Mouse (Mus musculus): ENCODE measurements around the gene Sh3bgrl3. TPM values are rescaled to one million over a fixed set of nuclear protein-coding genes. Genes with fewer than 3 reads are reported as not detected.

Sh3bgrl3 gene
- polyA plus RNA-seq, 1 experiment from 2014 or later = 420 TPM

GRCm38 (mm10) chr4:134106105-134106504 lies 22.5 kb downstream of the Sh3bgrl3 start:
- H3K4me3 ChIP-seq = no peak overlapping the region
- H3K9ac ChIP-seq = no peak overlapping the region
- H3K27ac ChIP-seq = no peak overlapping the region
- ATAC-seq (ENCODE audit: insufficient number of reproducible peaks, insufficient read depth, low FRiP score, low TSS enrichment, low read depth) = no peak
- no peaks in the 10 kb centered on the region for H3K9me3 ChIP-seq
- H3K36me3 ChIP-seq = no peaks in the 10 kb centered on the region
- H3K4me1 ChIP-seq = no peaks in the 10 kb centered on the region
- no peaks in the 10 kb centered on the region for H3K27me3 ChIP-seq
- WGBS = 75% methylated on average over 7 of the region's 7 CpGs
- no peak overlapping the region for H3K4me2 ChIP-seq

- ATAC-seq (ENCODE audit: insufficient number of reproducible peaks, insufficient read depth, low FRiP score, low TSS enrichment, low read depth) = no peak; the same call in 1 of the 2 replicates
- H3K9ac ChIP-seq = peak overlapping the region; percentile 77
- H3K4me1 ChIP-seq = no peaks in the 10 kb centered on the region
- H3K36me3 ChIP-seq = no peaks in the 10 kb centered on the region
- peak overlapping the region; percentile 70 for H3K4me2 ChIP-seq
- H3K9me3 ChIP-seq = no peaks in the 10 kb centered on the region
- H3K4me3 ChIP-seq = peak overlapping the region; percentile 70
- no peaks in the 10 kb centered on the region for H3K27me3 ChIP-seq
- WGBS = 2% methylated on average over 21 of the region's 21 CpGs
- H3K27ac ChIP-seq = no peak overlapping the region
These were observed 25.9 kb downstream of the Sh3bgrl3 start for GRCm38 (mm10) chr4:134102742-134103119.

GRCm38 (mm10) chr4:134101979-134102741 lies 26.4 kb downstream of the Sh3bgrl3 start, which contains the start of gene Ubxn11:
Gene Ubxn11, plus strand, starts transcription at chr4:134102570.
- Histone ChIP-seq H3K36me3 (no peaks in the 10 kb centered on the region), H3K4me1 (no peaks in the 10 kb centered on the region), H3K27ac (no peak within 1 kb of the TSS), H3K4me2 (peak within 1 kb of the TSS; percentile 70), H3K9ac (peak within 1 kb of the TSS; percentile 77), H3K27me3 (no peaks in the 10 kb centered on the region), H3K9me3 (no peaks in the 10 kb centered on the region), H3K4me3 (peak within 1 kb of the TSS; percentile 70)
- peak; percentile 90 for ATAC-seq (ENCODE audit: insufficient number of reproducible peaks, insufficient read depth, low FRiP score, low TSS enrichment, low read depth)
- WGBS = 17% methylated on average over 34 of the region's 34 CpGs

GRCm38 (mm10) chr4:134100245-134100644 lies 28.3 kb downstream of the Sh3bgrl3 start:
- Histone ChIP-seq H3K9ac (no peak overlapping the region), H3K4me3 (no peak overlapping the region), H3K4me2 (no peak overlapping the region), H3K4me1 (no peaks in the 10 kb centered on the region), H3K36me3 (no peaks in the 10 kb centered on the region), H3K27ac (no peak overlapping the region), H3K27me3 (no peaks in the 10 kb centered on the region), H3K9me3 (no peaks in the 10 kb centered on the region)
- no peak for ATAC-seq (ENCODE audit: insufficient number of reproducible peaks, insufficient read depth, low FRiP score, low TSS enrichment, low read depth)
- WGBS = 76% methylated on average over 4 of the region's 4 CpGs

GRCm38 (mm10) chr4:134098628-134099027 lies 30.0 kb downstream of the Sh3bgrl3 start:
- WGBS = 50% methylated on average over 8 of the region's 8 CpGs
- H3K9me3 ChIP-seq = no peaks in the 10 kb centered on the region
- no peaks in the 10 kb centered on the region for H3K36me3 ChIP-seq

GRCm38 (mm10) chr4:134097015-134097608 lies 31.5 kb downstream of the Sh3bgrl3 start:
- Histone ChIP-seq H3K36me3 (no peaks in the 10 kb centered on the region), H3K4me3 (no peak overlapping the region), H3K9me3 (no peaks in the 10 kb centered on the region), H3K27me3 (no peaks in the 10 kb centered on the region), H3K4me1 (no peaks in the 10 kb centered on the region), H3K27ac (no peak overlapping the region), H3K4me2 (no peak overlapping the region), H3K9ac (0 out of 2 replicates have a peak overlapping the region, but pooled peaks have one; percentile 11)
- ATAC-seq (ENCODE audit: insufficient number of reproducible peaks, insufficient read depth, low FRiP score, low TSS enrichment, low read depth) = no peak
- 63% methylated on average over 5 of the region's 5 CpGs for WGBS

More at GRCm38 (mm10) chr4:134098628-134099027, 30.0 kb downstream of the Sh3bgrl3 start:
- H3K4me3 ChIP-seq = no peak overlapping the region
- H3K27ac ChIP-seq = no peak overlapping the region
- no peak overlapping the region for H3K9ac ChIP-seq
- no peak for ATAC-seq (ENCODE audit: insufficient number of reproducible peaks, insufficient read depth, low FRiP score, low TSS enrichment, low read depth)
- no peaks in the 10 kb centered on the region for H3K4me1 ChIP-seq
- no peak overlapping the region for H3K4me2 ChIP-seq
- no peaks in the 10 kb centered on the region for H3K27me3 ChIP-seq

GRCm38 (mm10) chr4:134096120-134096519 lies 32.5 kb downstream of the Sh3bgrl3 start:
- no peak for ATAC-seq (ENCODE audit: insufficient number of reproducible peaks, insufficient read depth, low FRiP score, low TSS enrichment, low read depth)
- no peaks in the 10 kb centered on the region for H3K36me3 ChIP-seq

GRCm38 (mm10) chr4:134094923-134095547 lies 33.6 kb downstream of the Sh3bgrl3 start, which contains the start of gene Cd52:
Gene Cd52, minus strand, starts transcription at chr4:134095082.
- 54% methylated on average over 3 of the region's 3 CpGs for WGBS
- H3K9ac ChIP-seq = no peak within 1 kb of the TSS
- H3K4me3 ChIP-seq = no peak within 1 kb of the TSS
- no peaks in the 10 kb centered on the region for H3K9me3 ChIP-seq
- no peak within 1 kb of the TSS for H3K27ac ChIP-seq
- no peaks in the 10 kb centered on the region for H3K36me3 ChIP-seq
- H3K4me2 ChIP-seq = no peak within 1 kb of the TSS
- ATAC-seq (ENCODE audit: insufficient number of reproducible peaks, insufficient read depth, low FRiP score, low TSS enrichment, low read depth) = no peak
- H3K4me1 ChIP-seq = no peaks in the 10 kb centered on the region
- no peaks in the 10 kb centered on the region for H3K27me3 ChIP-seq

More at GRCm38 (mm10) chr4:134096120-134096519, 32.5 kb downstream of the Sh3bgrl3 start:
- no peak overlapping the region for H3K9ac ChIP-seq
- no peak overlapping the region for H3K27ac ChIP-seq
- no peaks in the 10 kb centered on the region for H3K4me1 ChIP-seq
- H3K9me3 ChIP-seq = no peaks in the 10 kb centered on the region
- no peak overlapping the region for H3K4me3 ChIP-seq
- H3K4me2 ChIP-seq = no peak overlapping the region
- H3K27me3 ChIP-seq = no peaks in the 10 kb centered on the region
- 79% methylated on average over 3 of the region's 3 CpGs for WGBS

GRCm38 (mm10) chr4:134094004-134094564 lies 34.5 kb downstream of the Sh3bgrl3 start:
- Histone ChIP-seq H3K36me3 (no peaks in the 10 kb centered on the region), H3K27ac (no peak overlapping the region), H3K9me3 (no peaks in the 10 kb centered on the region), H3K27me3 (no peaks in the 10 kb centered on the region), H3K4me3 (no peak overlapping the region), H3K4me2 (no peak overlapping the region), H3K9ac (no peak overlapping the region), H3K4me1 (no peaks in the 10 kb centered on the region)
- ATAC-seq (ENCODE audit: insufficient number of reproducible peaks, insufficient read depth, low FRiP score, low TSS enrichment, low read depth) = no peak
- WGBS = 80% methylated on average over 7 of the region's 7 CpGs

- Histone ChIP-seq H3K36me3 (no peaks in the 10 kb centered on the region), H3K4me3 (no peak overlapping the region), H3K4me2 (no peak overlapping the region), H3K27me3 (no peaks in the 10 kb centered on the region), H3K4me1 (no peaks in the 10 kb centered on the region), H3K9ac (no peak overlapping the region), H3K27ac (no peak overlapping the region), H3K9me3 (no peaks in the 10 kb centered on the region)
- 73% methylated on average over 6 of the region's 6 CpGs for WGBS
- no peak for ATAC-seq (ENCODE audit: insufficient number of reproducible peaks, insufficient read depth, low FRiP score, low TSS enrichment, low read depth)
These were observed 36.0 kb downstream of the Sh3bgrl3 start for GRCm38 (mm10) chr4:134092382-134093288.

- no peaks in the 10 kb centered on the region for H3K27me3 ChIP-seq
- ATAC-seq (ENCODE audit: insufficient number of reproducible peaks, insufficient read depth, low FRiP score, low TSS enrichment, low read depth) = no peak
- no peak overlapping the region for H3K4me3 ChIP-seq
- no peaks in the 10 kb centered on the region for H3K4me1 ChIP-seq
- no peaks in the 10 kb centered on the region for H3K9me3 ChIP-seq
- H3K27ac ChIP-seq = no peak overlapping the region
- 81% methylated on average over 6 of the region's 6 CpGs for WGBS
- no peak overlapping the region for H3K9ac ChIP-seq
- no peaks in the 10 kb centered on the region for H3K36me3 ChIP-seq
- H3K4me2 ChIP-seq = no peak overlapping the region
These were observed 37.4 kb downstream of the Sh3bgrl3 start for GRCm38 (mm10) chr4:134091225-134091529.
